Mouse (Mus musculus) liver, embryonic 11.5 days (tissue): ENCODE measurements at regions not wholly inside any gene's neighbourhood (a gene's known extent, or its start where the extent isn't known, plus 50 kb on each side); places are given as distances from the start of the nearest gene placed in this dataset.

Experiments
- ATAC-seq: fragments of 200-750 bp; cut with Nextera tagmentation; replicated peaks from 2 replicates; pipeline ENCODE4 v1.8.0; 2017; ENCODE audit warnings: moderate number of reproducible peaks, mild to moderate bottlenecking, moderate TSS enrichment, moderate library complexity; ENCODE audit not compliant: low FRiP score
- DNase-seq: peaks from one replicate; pipeline ENCODE4 v3.0.0-alpha.2; 2017; ENCODE audit warnings: low spot score
- H3K27ac ChIP-seq: fragments of 300-500 bp; sonication (generic); 2 replicates; pipeline ENCODE4 v1.5.1; 2014; ENCODE audit warnings: mild to moderate bottlenecking, low read depth, low read length, control low read depth
- H3K27me3 ChIP-seq: fragments of 300-500 bp; sonication (generic); replicated peaks from 2 replicates; pipeline ENCODE4 v1.6.1; 2014; ENCODE audit warnings: low read length, mixed read lengths; ENCODE audit not compliant: control insufficient read depth, insufficient read depth
- H3K36me3 ChIP-seq: fragments of 300-500 bp; sonication (generic); 2 replicates; pipeline ENCODE4 v1.6.1; 2014; ENCODE audit warnings: mild to moderate bottlenecking, low read length, moderate library complexity, mixed read lengths; ENCODE audit not compliant: control insufficient read depth, insufficient read depth
- H3K4me1 ChIP-seq: fragments of 300-500 bp; sonication (generic); replicated peaks from 2 replicates; pipeline ENCODE4 v1.6.1; 2014; ENCODE audit warnings: low read length, mixed read lengths; ENCODE audit not compliant: control insufficient read depth, insufficient read depth
- H3K4me2 ChIP-seq: fragments of 300-500 bp; sonication (generic); 2 replicates; pipeline ENCODE4 v1.6.1; 2014; ENCODE audit warnings: mild to moderate bottlenecking, control low read depth, moderate library complexity
- H3K4me3 ChIP-seq: fragments of 300-500 bp; sonication (generic); 2 replicates; pipeline ENCODE4 v1.5.1; 2014; ENCODE audit warnings: low read depth, low read length, control low read depth
- H3K9ac ChIP-seq: fragments of 300-500 bp; sonication (generic); 2 replicates; pipeline ENCODE4 v1.6.1; 2014; ENCODE audit warnings: low read depth, low read length, control low read depth
- H3K9me3 ChIP-seq: fragments of 300-500 bp; sonication (generic); 2 replicates; pipeline ENCODE4 v1.6.1; 2016; ENCODE audit warnings: low read length, inconsistent platforms, mixed read lengths; ENCODE audit not compliant: control insufficient read depth
- WGBS: fragments of 180-500 bp; shearing (Covaris S2); extraction: QIAGEN DNeasy Blood & Tissue Kit; methylation state at CpG from one replicate; pipeline ENCODE4 v1.1.7; 2014; 5-methylcytosine and 5-hydroxymethylcytosine counted together

- no peak overlapping the region for H3K9ac ChIP-seq
- H3K27me3 ChIP-seq = no peaks in the 10 kb centered on the region
- no peak overlapping the region for H3K27ac ChIP-seq
- H3K36me3 ChIP-seq = no peaks in the 10 kb centered on the region
- 18% methylated on average over 13 of the region's 15 CpGs for WGBS
- H3K4me2 ChIP-seq = peak overlapping the region; percentile 47
- H3K4me3 ChIP-seq = peak overlapping the region; percentile 21; the same call in 1 of the 2 replicates
- no peaks in the 10 kb centered on the region for H3K9me3 ChIP-seq
- no peaks in the 10 kb centered on the region for H3K4me1 ChIP-seq
- ATAC-seq = no peak
- no peak for DNase-seq
These were observed 129.1 kb upstream of the Tex13c2 start for GRCm38 (mm10) chrX:42360173-42360931.

- DNase-seq = no peak
- Histone ChIP-seq H3K9me3 (no peaks in the 10 kb centered on the region), H3K4me3 (no peak overlapping the region)
These were observed 128.5 kb upstream of the Tex13c2 start for GRCm38 (mm10) chrX:42360973-42361372.

GRCm38 (mm10) chrX:42361400-42362028, 128.0 kb upstream of the Tex13c2 start:
- H3K4me1 ChIP-seq = no peaks in the 10 kb centered on the region
- H3K4me3 ChIP-seq = no peak overlapping the region
- no peak overlapping the region for H3K27ac ChIP-seq
- 47% methylated on average over 15 of the region's 15 CpGs for WGBS
- H3K9me3 ChIP-seq = no peaks in the 10 kb centered on the region
- no peaks in the 10 kb centered on the region for H3K27me3 ChIP-seq
- DNase-seq (no peak), ATAC-seq (no peak)
- H3K36me3 ChIP-seq = no peaks in the 10 kb centered on the region
- no peak overlapping the region for H3K9ac ChIP-seq
- H3K4me2 ChIP-seq = no peak overlapping the region

More at GRCm38 (mm10) chrX:42360973-42361372, 128.5 kb upstream of the Tex13c2 start:
- ATAC-seq = no peak
- H3K9ac ChIP-seq = no peak overlapping the region
- no peak overlapping the region for H3K27ac ChIP-seq
- no peaks in the 10 kb centered on the region for H3K4me1 ChIP-seq
- H3K4me2 ChIP-seq = peak overlapping the region; percentile 47
- WGBS = 40% methylated on average over 6 of the region's 6 CpGs
- no peaks in the 10 kb centered on the region for H3K27me3 ChIP-seq
- H3K36me3 ChIP-seq = no peaks in the 10 kb centered on the region

GRCm38 (mm10) chrX:42364137-42364536, 125.4 kb upstream of the Tex13c2 start:
- Histone ChIP-seq H3K4me1 (no peaks in the 10 kb centered on the region), H3K27me3 (no peaks in the 10 kb centered on the region), H3K36me3 (no peaks in the 10 kb centered on the region), H3K9ac (no peak overlapping the region), H3K4me3 (no peak overlapping the region), H3K27ac (no peak overlapping the region), H3K4me2 (no peak overlapping the region), H3K9me3 (no peaks in the 10 kb centered on the region)
- no peak for ATAC-seq
- no peak for DNase-seq
- 43% methylated on average over 1 of the region's 1 CpGs for WGBS

GRCm38 (mm10) chrX:42373794-42374398, 115.6 kb upstream of the Tex13c2 start:
- H3K27ac ChIP-seq = no peak overlapping the region
- no peak overlapping the region for H3K4me2 ChIP-seq
- H3K4me1 ChIP-seq = no peaks in the 10 kb centered on the region
- no peak overlapping the region for H3K9ac ChIP-seq
- no peak for ATAC-seq
- H3K36me3 ChIP-seq = no peaks in the 10 kb centered on the region
- 67% methylated on average over 3 of the region's 3 CpGs for WGBS
- no peak for DNase-seq
- no peaks in the 10 kb centered on the region for H3K27me3 ChIP-seq
- H3K4me3 ChIP-seq = no peak overlapping the region
- no peaks in the 10 kb centered on the region for H3K9me3 ChIP-seq

- Histone ChIP-seq H3K4me1 (no peaks in the 10 kb centered on the region), H3K9ac (no peak overlapping the region), H3K27ac (no peak overlapping the region), H3K36me3 (no peaks in the 10 kb centered on the region), H3K4me2 (no peak overlapping the region), H3K9me3 (no peaks in the 10 kb centered on the region), H3K27me3 (no peaks in the 10 kb centered on the region), H3K4me3 (no peak overlapping the region)
- ATAC-seq = peak; percentile 88
- WGBS = 54% methylated on average over 3 of the region's 3 CpGs
- DNase-seq = no peak
These were observed 95.5 kb upstream of the Tex13c2 start for GRCm38 (mm10) chrX:42393836-42394556.

GRCm38 (mm10) chrX:42396441-42396840, 93.0 kb upstream of the Tex13c2 start:
- WGBS = 82% methylated on average over 4 of the region's 4 CpGs
- H3K36me3 ChIP-seq = no peaks in the 10 kb centered on the region
- H3K4me2 ChIP-seq = no peak overlapping the region
- no peak overlapping the region for H3K27ac ChIP-seq
- no peak overlapping the region for H3K9ac ChIP-seq
- no peaks in the 10 kb centered on the region for H3K27me3 ChIP-seq
- DNase-seq (no peak), ATAC-seq (no peak)
- no peaks in the 10 kb centered on the region for H3K4me1 ChIP-seq
- no peak overlapping the region for H3K4me3 ChIP-seq
- no peaks in the 10 kb centered on the region for H3K9me3 ChIP-seq

GRCm38 (mm10) chrX:42398836-42399235, 90.7 kb upstream of the Tex13c2 start:
- Histone ChIP-seq H3K4me3 (no peak overlapping the region), H3K27ac (no peak overlapping the region), H3K9ac (no peak overlapping the region), H3K36me3 (no peaks in the 10 kb centered on the region), H3K4me2 (no peak overlapping the region), H3K4me1 (no peaks in the 10 kb centered on the region), H3K27me3 (no peaks in the 10 kb centered on the region), H3K9me3 (no peaks in the 10 kb centered on the region)
- WGBS = 70% methylated on average over 1 of the region's 1 CpGs
- DNase-seq (no peak), ATAC-seq (no peak)
